Mouse (Mus musculus) MEL (cell line): ENCODE measurements around the gene Tmem178b. TPM values are rescaled to one million over a fixed set of nuclear protein-coding genes. Genes with fewer than 3 reads are reported as not detected.

Experiments
- DNase-seq: peaks from one replicate; pipeline ENCODE4 v3.0.0; 2011; ENCODE audit warnings: low read depth, low spot score
- H3K27ac ChIP-seq: 2 replicates; pipeline ENCODE4 v1.5.1; 2012; ENCODE audit warnings: low read depth, mild to moderate bottlenecking, control low read depth, low read length, moderate library complexity; ENCODE audit not compliant: control insufficient read depth
- H3K27me3 ChIP-seq, 2 experiments: fragments of 150-350 bp in 1 of 2; sonication (generic) in 1 of 2; 2 replicates each; pipeline ENCODE4 v1.6.1; 2012; ENCODE audit warnings: low read length in 2 of 2, mild to moderate bottlenecking in 2 of 2, improper control_type of control experiment in 1 of 2, moderate library complexity in 1 of 2; ENCODE audit not compliant: insufficient read depth in 2 of 2, control insufficient read depth in 1 of 2
- H3K36me3 ChIP-seq, 2 experiments: 2 replicates each; pipeline ENCODE4 v1.6.1; 2012 to 2014; ENCODE audit warnings: low read length in 2 of 2, improper control_type of control experiment in 1 of 2, inconsistent platforms in 1 of 2, mild to moderate bottlenecking in 1 of 2; ENCODE audit not compliant: insufficient read depth in 2 of 2, control insufficient read depth in 1 of 2
- H3K4me1 ChIP-seq, 2 experiments: fragments of 150-350 bp in 1 of 2; sonication (generic) in 1 of 2; 2 replicates each; pipeline ENCODE4 v1.6.1; 2012; ENCODE audit warnings: low read length in 2 of 2, improper control_type of control experiment in 1 of 2, mild to moderate bottlenecking in 1 of 2; ENCODE audit not compliant: insufficient read depth in 2 of 2, control insufficient read depth in 1 of 2
- H3K4me3 ChIP-seq, 2 experiments: fragments of 150-350 bp in 1 of 2; sonication (generic) in 1 of 2; 2 replicates each; pipeline ENCODE4 v1.5.1; 2012; ENCODE audit warnings: low read depth in 2 of 2, low read length in 2 of 2, mild to moderate bottlenecking in 2 of 2, moderate library complexity in 2 of 2, control low read depth in 1 of 2, improper control_type of control experiment in 1 of 2; ENCODE audit not compliant: control insufficient read depth in 1 of 2, insufficient read depth in 1 of 2
- H3K79me2 ChIP-seq: 2 replicates; pipeline ENCODE4 v1.6.1; 2012; ENCODE audit warnings: mild to moderate bottlenecking, low read length, moderate library complexity; ENCODE audit not compliant: control insufficient read depth, poor library complexity, insufficient read depth
- H3K9ac ChIP-seq: 2 replicates; pipeline ENCODE4 v1.6.1; 2012; ENCODE audit warnings: low read depth, mild to moderate bottlenecking, control low read depth, low read length, moderate library complexity; ENCODE audit not compliant: control insufficient read depth, poor library complexity, severe bottlenecking
- H3K9me3 ChIP-seq: fragments of 150-350 bp; sonication (generic); replicated peaks from 2 replicates; pipeline ENCODE4 v1.6.1; 2012; ENCODE audit warnings: mild to moderate bottlenecking, low read length, improper control_type of control experiment, moderate library complexity; ENCODE audit not compliant: insufficient read depth
- CTCF ChIP-seq, 3 experiments: IDR thresholded peaks in 2 of 3; conservative IDR thresholded peaks in 1 of 3; 2 replicates each; pipeline ENCODE4 v1.5.1; 2011 to 2012; ENCODE audit warnings: low read length in 3 of 3, low read depth in 2 of 3, mild to moderate bottlenecking in 2 of 3, improper control_type of control experiment in 1 of 3, inconsistent platforms in 1 of 3, mixed read lengths in 1 of 3, moderate library complexity in 1 of 3; ENCODE audit not compliant: control insufficient read depth in 1 of 3, insufficient read depth in 1 of 3, poor library complexity in 1 of 3, severe bottlenecking in 1 of 3
- E2F4 ChIP-seq: IDR thresholded peaks from 2 replicates; pipeline ENCODE4 v1.6.1; 2011; ENCODE audit warnings: low read depth, low read length, improper control_type of control experiment, borderline replicate concordance
- EP300 ChIP-seq, 2 experiments: IDR thresholded peaks; 2 replicates each; pipeline ENCODE4 v1.6.1; 2011; ENCODE audit warnings: improper control_type of control experiment in 2 of 2, low read length in 2 of 2, low read depth in 1 of 2, mild to moderate bottlenecking in 1 of 2
- ETS1 ChIP-seq: IDR thresholded peaks from 2 replicates; pipeline ENCODE4 v1.6.1; 2012; ENCODE audit warnings: low read depth, mild to moderate bottlenecking, inconsistent platforms, low read length, improper control_type of control experiment, moderate library complexity
- GABPA ChIP-seq: IDR thresholded peaks from 2 replicates; pipeline ENCODE4 v1.6.1; 2012; ENCODE audit warnings: low read depth, mild to moderate bottlenecking, inconsistent platforms, low read length, improper control_type of control experiment, moderate library complexity
- MAX ChIP-seq: IDR thresholded peaks from 2 replicates; pipeline ENCODE4 v1.6.1; 2011; ENCODE audit warnings: low read length, improper control_type of control experiment
- MEF2A ChIP-seq: IDR thresholded peaks from 2 replicates; pipeline ENCODE4 v1.6.1; 2014; ENCODE audit warnings: low read depth, mild to moderate bottlenecking, inconsistent platforms, low read length, improper control_type of control experiment; ENCODE audit not compliant: poor library complexity, insufficient replicate concordance, severe bottlenecking; ENCODE audit errors: extremely low read depth
- MYC ChIP-seq: IDR thresholded peaks from 2 replicates; pipeline ENCODE4 v1.6.1; 2011; ENCODE audit warnings: low read depth, mild to moderate bottlenecking, low read length, improper control_type of control experiment, moderate library complexity
- NELFE ChIP-seq: IDR thresholded peaks from 2 replicates; pipeline ENCODE4 v1.6.1; 2011; ENCODE audit warnings: low read depth, low read length, improper control_type of control experiment
- RAD21 ChIP-seq: IDR thresholded peaks from 2 replicates; pipeline ENCODE4 v1.6.1; 2011; ENCODE audit warnings: mild to moderate bottlenecking, low read depth, low read length, improper control_type of control experiment
- SMC3 ChIP-seq: IDR thresholded peaks from 2 replicates; pipeline ENCODE4 v1.6.1; 2011; ENCODE audit warnings: low read depth, low read length, improper control_type of control experiment
- TAL1 ChIP-seq: IDR thresholded peaks from 2 replicates; pipeline ENCODE4 v1.6.1; 2012; ENCODE audit warnings: mild to moderate bottlenecking, inconsistent platforms, low read length, moderate library complexity, mixed read lengths
- TBP ChIP-seq: IDR thresholded peaks from 2 replicates; pipeline ENCODE4 v1.8.0; 2011; ENCODE audit warnings: low read depth, low read length, improper control_type of control experiment
- TCF12 ChIP-seq: IDR thresholded peaks from 2 replicates; pipeline ENCODE4 v1.6.1; 2014; ENCODE audit warnings: low read depth, mild to moderate bottlenecking, inconsistent platforms, low read length, improper control_type of control experiment, moderate library complexity
- UBTF ChIP-seq: IDR thresholded peaks from 2 replicates; pipeline ENCODE4 v1.6.1; 2012; ENCODE audit warnings: low read depth, mild to moderate bottlenecking, inconsistent platforms, low read length, improper control_type of control experiment, moderate library complexity, borderline replicate concordance; ENCODE audit not compliant: insufficient read depth
- ZKSCAN1 ChIP-seq: IDR thresholded peaks from 2 replicates; pipeline ENCODE4 v1.6.1; 2012; ENCODE audit warnings: low read depth, mild to moderate bottlenecking, inconsistent platforms, low read length, improper control_type of control experiment, moderate library complexity
- polyA plus RNA-seq, 2 experiments: library from polyadenylated mRNA; stranded (reverse) in 1 of 2; unstranded in 1 of 2; fragments of >175 nt in 1 of 2; fragments of >200 nt in 1 of 2; gene quantifications; 2 replicates each; pipeline versions ENCODE4 v1.2.1 to v1.2.4; 2012; ENCODE audit warnings: low replicate concordance in 2 of 2, low read depth in 1 of 2; ENCODE audit not compliant: insufficient read length in 2 of 2, insufficient read depth in 1 of 2, missing spikeins in 1 of 2
- total RNA-seq: library from RNA; depleted of rRNA; stranded (reverse); fragments of 300-350 nt; gene quantifications from 2 replicates; pipeline ENCODE4 v1.2.3, GENCODE M21; 2012

Gene Tmem178b
- total and polyA plus RNA-seq, 3 experiments, result not detected

DNA sequence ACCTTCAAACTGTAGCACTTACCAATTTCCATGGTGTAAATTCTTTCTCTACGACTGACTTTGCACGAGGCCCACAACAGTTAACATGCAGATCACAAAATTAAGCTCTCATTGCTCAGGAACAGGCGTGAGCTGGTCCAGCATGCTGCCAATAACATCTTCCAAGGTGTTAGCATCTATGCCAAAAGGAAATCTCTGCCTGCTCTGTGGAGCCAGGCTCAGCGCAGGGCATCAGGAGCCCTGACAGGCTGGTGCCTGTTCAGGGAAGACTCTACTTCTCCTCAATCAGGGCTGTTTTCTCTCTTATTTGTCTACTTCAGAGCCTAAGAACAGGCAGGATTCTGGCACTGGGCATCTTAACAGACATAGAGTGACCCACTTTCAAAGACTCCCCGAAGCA is 80.9 kb downstream of the Tmem178b start:
- H3K79me2 ChIP-seq, result no peaks in the 10 kb centered on the region
- TF ChIP-seq ZKSCAN1, result no peak
- H3K27me3 ChIP-seq, result no peaks in the 10 kb centered on the region
- H3K9ac ChIP-seq, result no peak overlapping the region
- no peak overlapping the region for H3K4me3 ChIP-seq
- H3K9me3 ChIP-seq, result no peaks in the 10 kb centered on the region
- no peak for DNase-seq
- H3K36me3 ChIP-seq, result no peaks in the 10 kb centered on the region
- no peak overlapping the region for H3K27ac ChIP-seq
- H3K4me1 ChIP-seq, result no peaks in the 10 kb centered on the region

DNA sequence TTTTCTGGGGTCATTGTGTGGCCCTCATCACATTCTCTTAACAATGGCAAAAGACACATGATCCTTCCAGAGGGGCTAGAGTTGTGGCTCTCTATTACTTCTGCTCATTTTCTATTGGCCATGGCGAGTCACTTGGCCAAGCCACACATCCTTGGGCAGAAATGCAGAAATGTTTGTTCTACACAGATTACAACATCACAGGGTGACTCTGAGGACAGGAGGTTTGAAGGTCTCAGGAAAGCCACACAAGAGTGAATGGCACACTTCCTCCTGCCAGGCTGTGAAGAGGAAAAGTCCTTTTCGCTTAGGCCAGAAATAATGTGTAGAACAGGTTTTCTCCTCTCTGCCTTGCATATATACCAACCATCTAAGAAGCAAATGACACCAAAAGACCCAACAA is 82.1 kb downstream of the Tmem178b start:
- H3K9me3 ChIP-seq, result no peaks in the 10 kb centered on the region
- H3K4me1 ChIP-seq, result no peaks in the 10 kb centered on the region
- no peaks in the 10 kb centered on the region for H3K36me3 ChIP-seq
- DNase-seq, result no peak
- no peak overlapping the region for H3K9ac ChIP-seq
- H3K79me2 ChIP-seq, result no peaks in the 10 kb centered on the region
- H3K27ac ChIP-seq, result no peak overlapping the region
- TF ChIP-seq TCF12 (no peak), NELFE (no peak), UBTF (no peak), EP300 (IDR thresholded peaks at IDR 0.05; ENCODE audit: low read depth in 1 of 2, low read length in 2 of 2) (no peak), MYC (no peak), RAD21 (no peak), ZKSCAN1 (no peak), CTCF (IDR thresholded peaks at IDR 0.05 in 2 of 3, conservative IDR thresholded peaks at IDR 0.05 in 1 of 3; ENCODE audit: control insufficient read depth in 1 of 3, insufficient read depth in 1 of 3, low read depth in 2 of 3, low read length in 3 of 3, poor library complexity in 1 of 3, severe bottlenecking in 1 of 3) (no peak)
- no peak overlapping the region for H3K4me3 ChIP-seq
- H3K27me3 ChIP-seq, result no peaks in the 10 kb centered on the region

DNA sequence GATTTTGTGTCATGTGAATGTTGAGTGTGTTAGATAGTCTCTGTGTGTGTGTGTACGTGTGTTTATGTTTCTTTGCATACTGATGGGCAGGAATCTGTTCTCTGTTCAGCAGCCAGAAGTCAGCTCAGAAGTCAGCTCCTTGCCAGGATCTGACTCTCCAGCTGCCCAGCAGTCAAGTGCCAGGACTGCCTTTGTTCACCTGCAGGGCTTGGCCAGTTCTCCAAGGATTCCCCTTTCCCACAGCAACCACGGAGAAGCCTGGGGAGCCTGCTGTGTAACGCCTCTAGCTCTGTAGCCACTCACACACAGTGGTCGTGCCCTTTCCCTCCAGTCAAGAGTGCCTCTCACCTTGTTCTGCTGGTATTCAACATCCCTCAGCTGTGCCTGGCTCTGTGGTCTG is 91.5 kb downstream of the Tmem178b start:
- no peak for DNase-seq
- Histone ChIP-seq H3K27ac (no peak overlapping the region), H3K4me3 (no peak overlapping the region), H3K36me3 (no peaks in the 10 kb centered on the region), H3K4me1 (no peaks in the 10 kb centered on the region), H3K79me2 (no peaks in the 10 kb centered on the region), H3K27me3 (no peaks in the 10 kb centered on the region), H3K9ac (no peak overlapping the region), H3K9me3 (no peaks in the 10 kb centered on the region)
- TF ChIP-seq SMC3 (no peak), TBP (no peak)

DNA sequence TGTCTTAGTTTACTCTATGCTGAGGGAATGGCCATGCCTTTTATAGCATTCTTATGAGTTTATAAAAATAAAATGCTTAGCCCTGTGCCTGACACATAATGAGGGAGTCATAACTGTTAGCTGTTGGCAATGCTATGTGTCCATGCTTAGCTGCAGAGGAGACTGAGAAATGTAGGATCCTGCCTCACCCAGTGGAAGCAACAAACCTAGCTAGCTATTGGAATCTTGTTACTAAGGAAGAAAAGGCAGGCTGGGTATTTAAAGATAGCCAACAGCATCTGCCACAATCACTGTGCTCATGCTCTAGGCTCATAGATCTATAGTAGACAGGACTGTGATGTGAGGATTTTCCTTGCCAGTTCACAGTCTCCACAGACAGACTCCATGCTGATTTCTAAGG is 97.2 kb downstream of the Tmem178b start:
- Histone ChIP-seq H3K27ac (no peak overlapping the region), H3K9ac (no peak overlapping the region), H3K27me3 (no peaks in the 10 kb centered on the region), H3K4me3 (no peak overlapping the region), H3K36me3 (no peaks in the 10 kb centered on the region), H3K79me2 (no peaks in the 10 kb centered on the region), H3K4me1 (no peaks in the 10 kb centered on the region), H3K9me3 (no peaks in the 10 kb centered on the region)
- DNase-seq, result no peak
- TF ChIP-seq ETS1 (no peak), MYC (no peak), SMC3 (no peak), TAL1 (no peak), E2F4 (no peak), MAX (no peak), MEF2A (no peak), GABPA (no peak), TBP (no peak)
